Mouse (Mus musculus): ENCODE data around the gene Creb3l4. TPM values are rescaled to one million over a fixed set of nuclear protein-coding genes. Genes with fewer than 3 reads are reported as not detected.

Gene Creb3l4
- total RNA-seq, 2 experiments from 2014 or later, result 0.27 to 0.39 TPM

DNA sequence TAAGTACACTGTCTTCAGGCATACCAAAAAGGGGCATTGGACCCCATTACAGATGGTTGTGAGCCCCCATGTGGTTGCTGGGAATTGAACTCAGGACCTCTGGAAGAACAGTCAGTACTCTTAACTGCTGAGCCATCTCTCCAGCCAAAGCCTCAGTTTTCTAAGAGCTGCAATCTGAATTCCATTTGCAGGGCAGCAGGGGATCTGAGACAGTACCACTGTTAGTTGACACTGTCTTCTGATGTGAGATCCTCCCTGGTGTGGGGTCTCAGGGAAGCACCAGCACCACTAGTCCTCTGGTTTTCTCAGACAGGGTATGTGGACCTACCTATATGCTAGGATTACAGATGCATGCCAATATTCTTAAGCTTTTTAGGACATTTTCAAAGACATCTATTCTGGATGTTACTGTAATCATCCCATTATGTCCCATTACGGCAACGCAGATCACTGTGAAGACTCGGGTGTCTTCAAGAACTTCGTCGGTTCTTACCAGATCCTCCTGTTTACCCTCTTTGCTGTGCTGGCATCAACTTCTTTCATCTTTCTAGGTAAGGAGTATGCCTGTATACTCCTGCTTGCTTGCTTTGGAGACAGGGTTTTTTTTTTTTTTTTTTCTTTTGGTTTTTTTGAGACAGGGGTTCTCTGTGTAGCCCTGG, 33.3 kb downstream of the Creb3l4 start:
- intact Hi-C loops (cut with DNase I; ENCODE audit: low total_unique reads), result no loop called here
- DNase-seq, result no peak

DNA sequence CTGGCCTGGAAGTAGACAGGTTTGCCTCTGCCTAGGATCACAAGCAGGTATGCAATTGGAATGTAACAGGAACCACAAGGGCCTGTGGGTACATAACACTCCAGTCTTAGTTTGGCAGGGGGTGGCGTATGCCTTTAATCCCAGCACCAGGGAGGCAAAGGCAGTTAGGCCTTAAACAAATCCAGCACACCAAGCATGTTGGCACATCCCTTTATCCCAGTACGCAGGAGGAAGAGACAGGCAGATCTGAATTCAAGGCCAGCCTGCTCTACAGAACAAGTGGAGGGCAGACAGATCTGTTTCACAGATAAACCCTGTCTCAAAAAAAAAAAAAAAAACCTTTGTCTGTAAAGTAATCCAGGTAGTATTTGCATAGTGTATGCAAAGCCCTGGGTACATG, 34.6 kb downstream of the Creb3l4 start:
- intact Hi-C loops (cut with DNase I; ENCODE audit: low total_unique reads), result no loop called here
- no peak for DNase-seq

DNA sequence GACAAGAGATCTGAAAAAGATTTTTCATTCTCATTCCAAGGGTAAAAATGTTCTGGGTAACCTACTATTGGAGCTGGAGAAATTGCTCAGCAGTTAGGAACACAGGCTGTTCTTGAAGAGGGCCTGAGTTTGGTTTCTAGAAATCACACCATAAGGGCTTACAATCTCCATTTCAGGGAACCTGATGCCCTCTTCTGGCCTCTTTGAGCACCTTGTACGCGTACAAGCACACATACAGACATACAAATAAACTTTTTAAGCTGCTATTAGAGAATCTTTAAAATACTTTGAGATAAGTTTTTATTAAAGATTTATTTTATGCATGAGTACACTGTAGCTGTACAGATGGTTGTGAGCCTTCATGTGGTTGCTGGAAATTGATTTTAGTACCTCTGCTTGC, 38.7 kb downstream of the Creb3l4 start:
- intact Hi-C loops (cut with DNase I; ENCODE audit: low total_unique reads), result no loop called here
- no peak for DNase-seq

DNA sequence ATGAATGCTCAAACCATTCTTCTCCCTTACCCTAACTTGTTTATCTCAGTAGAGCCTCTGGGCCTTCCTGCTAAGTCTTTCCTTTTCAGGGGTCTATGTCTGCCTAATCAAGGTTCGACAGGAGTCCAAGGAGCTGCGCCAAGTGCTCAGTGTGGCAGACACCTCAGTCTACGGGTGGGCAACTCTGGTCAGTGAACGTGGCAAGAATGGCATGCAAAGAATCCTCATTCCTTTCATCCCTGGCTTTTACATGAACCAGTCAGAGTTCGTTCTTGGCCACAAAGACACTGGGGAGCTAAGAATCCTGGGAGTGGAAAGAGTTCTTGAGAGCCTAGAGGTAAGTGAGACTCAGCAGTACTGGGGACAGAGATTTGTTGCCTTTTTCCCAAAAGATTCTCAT, 39.7 kb downstream of the Creb3l4 start:
- no peak for DNase-seq
- intact Hi-C loops (cut with DNase I; ENCODE audit: low total_unique reads), result no loop called here

DNA sequence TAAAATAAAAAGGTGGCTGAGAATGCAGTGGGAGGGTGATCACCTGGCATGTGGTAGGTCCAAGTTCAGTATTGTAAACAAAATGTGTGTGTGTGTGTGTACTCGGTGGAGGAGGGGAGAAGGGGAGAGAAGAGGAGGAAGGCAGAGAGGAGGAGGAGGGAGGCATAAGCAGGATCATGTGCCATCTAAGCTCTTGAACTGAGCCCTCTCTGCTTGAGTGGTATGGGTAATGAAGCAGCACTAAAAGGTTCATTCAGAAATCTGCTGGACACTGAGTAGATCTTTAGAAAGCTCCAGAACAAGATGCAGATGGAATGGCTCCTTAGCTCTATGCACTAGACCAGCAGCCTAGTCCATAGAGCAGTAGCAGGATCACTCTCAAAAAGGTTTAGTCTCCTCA, 40.4 kb downstream of the Creb3l4 start:
- no peak for DNase-seq
- intact Hi-C loops (cut with DNase I; ENCODE audit: low total_unique reads), result no loop called here

DNA sequence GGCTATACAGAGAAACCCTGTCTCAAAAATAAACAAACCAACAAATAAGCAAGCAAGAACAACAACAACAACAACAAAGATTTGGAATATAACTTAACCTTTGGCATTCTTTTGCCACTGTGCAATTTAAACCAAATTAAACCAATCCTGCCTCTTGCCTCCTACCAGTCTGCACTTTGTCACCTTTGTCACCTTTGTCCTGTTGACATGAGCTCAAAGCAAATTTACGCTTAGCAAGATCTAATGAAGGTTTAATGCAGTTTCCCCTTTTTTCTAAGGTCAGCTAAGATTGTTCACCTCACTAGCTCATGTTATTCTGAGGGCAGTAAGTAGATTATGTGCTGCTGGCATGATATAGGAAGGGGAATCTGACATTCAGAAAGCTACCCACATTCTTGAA, 45.8 kb downstream of the Creb3l4 start:
- intact Hi-C loops (cut with DNase I; ENCODE audit: low total_unique reads), result no loop called here

DNA sequence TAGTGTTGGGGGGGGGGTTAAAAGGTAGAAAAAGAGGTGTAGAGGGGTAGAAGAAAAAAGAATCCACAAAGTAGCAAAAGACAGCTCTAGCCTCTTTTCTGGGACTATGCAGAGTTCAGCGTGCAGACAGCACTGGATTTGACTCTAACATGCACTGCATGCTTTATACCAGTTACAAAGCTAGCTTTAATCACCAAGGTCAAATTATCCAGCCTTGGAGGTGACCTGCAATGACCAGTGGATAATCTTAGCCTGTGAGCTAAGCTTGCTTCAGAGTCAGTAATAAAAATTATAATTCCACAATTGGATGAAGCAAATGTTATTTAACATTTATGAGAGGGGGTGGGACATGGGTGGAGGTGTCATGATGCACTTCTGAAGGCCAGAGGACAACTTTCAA, 47.7 kb downstream of the Creb3l4 start:
- no peak for DNase-seq
- intact Hi-C loops (cut with DNase I; ENCODE audit: low total_unique reads), result no loop called here

More for the DNA sequence above, 45.8 kb downstream of the Creb3l4 start:
- no peak for DNase-seq

DNA sequence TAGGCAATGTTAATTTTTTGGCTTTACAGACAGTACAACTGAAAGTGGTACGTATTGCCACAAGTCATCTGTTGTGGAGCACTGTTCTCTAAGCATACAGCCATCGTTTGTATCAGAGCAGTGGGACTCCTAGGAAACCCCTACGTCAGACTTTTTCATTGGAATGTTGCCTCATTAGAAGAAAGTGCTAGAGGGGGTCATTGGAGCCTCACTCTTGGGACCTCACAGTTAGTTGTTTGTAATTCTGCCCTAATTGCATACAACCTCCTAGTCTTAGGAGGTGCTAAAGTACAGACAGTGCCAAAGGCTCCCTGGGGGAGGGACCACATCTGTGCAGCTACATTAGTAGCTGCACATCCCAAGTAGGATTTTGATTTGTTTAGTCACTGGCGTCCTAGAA, 48.6 kb downstream of the Creb3l4 start:
- intact Hi-C loops (cut with DNase I; ENCODE audit: low total_unique reads), result no loop called here
- no peak for DNase-seq

DNA sequence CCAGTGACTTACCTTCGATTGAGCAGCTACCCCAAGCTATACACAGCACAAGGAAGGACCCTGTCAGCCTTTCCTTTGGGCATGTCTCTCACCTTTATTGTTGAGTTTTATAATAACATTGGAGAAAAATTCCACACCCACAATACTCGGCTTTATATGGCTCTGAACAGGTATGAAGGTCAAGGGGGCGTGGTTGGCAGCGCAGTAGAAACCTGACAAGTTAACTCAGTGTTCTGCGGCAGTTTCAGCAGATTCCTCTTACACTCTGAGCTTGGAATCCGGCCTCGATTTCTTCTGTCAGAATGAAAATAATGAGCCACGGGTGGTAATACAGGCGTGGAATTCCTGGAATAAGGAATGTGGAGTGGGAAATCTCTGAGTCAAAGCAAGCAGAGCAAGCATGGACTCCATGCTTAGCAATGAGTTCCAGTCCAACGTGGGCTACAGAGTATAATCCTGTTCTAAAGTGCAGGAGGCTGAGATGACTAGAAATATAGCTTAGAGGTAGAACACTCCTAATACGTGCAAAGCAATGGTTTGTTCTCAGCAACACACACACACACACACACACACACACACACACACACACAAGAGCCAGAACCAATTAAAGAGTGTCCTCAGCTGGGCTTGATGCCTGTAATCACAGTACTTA, 52.3 kb downstream of the Creb3l4 start:
- intact Hi-C loops (cut with DNase I; ENCODE audit: low total_unique reads), result no loop called here

More for the DNA sequence above, 52.3 kb downstream of the Creb3l4 start:
- DNase-seq, result no peak

Small RNA genes lying within 50 kb of the gene (microRNA-seq; reads per million reads assigned to microRNA genes)
- 0 reads per million in 2 experiments for gene Mir7012

Other genes starting within 250 kb of the Creb3l4 start
- 10 to 100 TPM; 45.2 to 50.2 TPM for gene Hax1, start 244.7 kb downstream of the Creb3l4 start, total RNA-seq (2021)
- 10 to 100 TPM; 46.8 to 56.9 TPM for gene 4933434E20Rik, start 191.9 kb downstream of the Creb3l4 start, total RNA-seq (2021)
- gene Ubap2l, start 190.9 kb downstream of the Creb3l4 start, total RNA-seq (2021), result 10 to 100 TPM; 90.4 to 95.0 TPM
- gene Tpm3, start 170.9 kb downstream of the Creb3l4 start, total RNA-seq (2021), result 100 to 1,000 TPM; 346 to 601 TPM
- gene Nup210l, start 139.4 kb downstream of the Creb3l4 start, total RNA-seq (2021), result under 1 TPM; 0.04 to 0.08 TPM
- gene Rps27, start 29.9 kb downstream of the Creb3l4 start, total RNA-seq (2021), result 100 to 1,000 TPM; 889 to 951 TPM
- 10 to 100 TPM; 10.8 to 11.8 TPM for gene Rab13, start 29.8 kb downstream of the Creb3l4 start, total RNA-seq (2021)
- 10 to 100 TPM; 41.6 to 47.5 TPM for gene Jtb, start 11.9 kb downstream of the Creb3l4 start, total RNA-seq (2021)
- 10 to 100 TPM; 57.8 to 62.7 TPM for gene Slc39a1, start 4.7 kb upstream of the Creb3l4 start, total RNA-seq (2021)
- 10 to 100 TPM; 13.5 to 14.1 TPM for gene Crtc2, start 10.7 kb upstream of the Creb3l4 start, total RNA-seq (2021)
- 10 to 100 TPM; 44.8 to 45.3 TPM for gene Dennd4b, start 21.7 kb upstream of the Creb3l4 start, total RNA-seq (2021)
- 10 to 100 TPM; 41.5 to 43.2 TPM for gene Gatad2b, start 49.7 kb upstream of the Creb3l4 start, total RNA-seq (2021)
- gene Slc27a3, start 146.4 kb upstream of the Creb3l4 start, total RNA-seq (2021), result 1 to 10 TPM; 1.9 to 2.3 TPM
- 10 to 100 TPM; 15.7 to 17.7 TPM for gene Ints3, start 190.1 kb upstream of the Creb3l4 start, total RNA-seq (2021)
- 10 to 100 TPM; 14.9 to 15.6 TPM for gene Npr1, start 222.4 kb upstream of the Creb3l4 start, total RNA-seq (2021)
- 10 to 100 TPM; 32.6 to 35.9 TPM for gene Ilf2, start 232.6 kb upstream of the Creb3l4 start, total RNA-seq (2021)
- 10 to 100 TPM; 57.3 to 59.6 TPM for gene Snapin, start 247.5 kb upstream of the Creb3l4 start, total RNA-seq (2021)